Mouse (Mus musculus) embryonic facial prominence, embryonic 10.5 days (tissue): Measurements from ENCODE around the gene Kmt2b. TPM values are rescaled to one million over a fixed set of nuclear protein-coding genes. Genes with fewer than 3 reads are reported as not detected.
A peak's percentile ranks its signal among the peaks of the same experiment; 100 is the strongest.

ENCODE experiments used
- DNase-seq: peaks from one replicate; pipeline ENCODE4 v3.0.0-alpha.2; 2017; ENCODE audit warnings: low spot score
- H3K27ac ChIP-seq: fragments of 300-500 bp; sonication (generic); replicated peaks from 2 replicates; pipeline ENCODE4 v1.5.1; 2016; ENCODE audit warnings: mild to moderate bottlenecking
- H3K27me3 ChIP-seq: fragments of 300-500 bp; sonication (generic); replicated peaks from 2 replicates; pipeline ENCODE4 v1.6.1; 2016; ENCODE audit warnings: low read depth, mild to moderate bottlenecking; ENCODE audit not compliant: poor library complexity, severe bottlenecking
- H3K36me3 ChIP-seq: fragments of 300-500 bp; sonication (generic); replicated peaks from 2 replicates; pipeline ENCODE4 v1.6.1; 2016; ENCODE audit warnings: mild to moderate bottlenecking, moderate library complexity
- H3K4me1 ChIP-seq: fragments of 300-500 bp; sonication (generic); 2 replicates; pipeline ENCODE4 v1.6.1; 2016
- H3K4me3 ChIP-seq: fragments of 300-500 bp; sonication (generic); 2 replicates; pipeline ENCODE4 v1.5.1; 2016; ENCODE audit warnings: mild to moderate bottlenecking, moderate library complexity
- H3K9me3 ChIP-seq: fragments of 300-500 bp; sonication (generic); 2 replicates; pipeline ENCODE4 v1.6.1; 2016; ENCODE audit warnings: mild to moderate bottlenecking
- WGBS: fragments of 180-500 bp; shearing (Covaris S2); methylation state at CpG from one replicate; pipeline ENCODE4 v1.1.7; 2016; 5-methylcytosine and 5-hydroxymethylcytosine counted together
- polyA plus RNA-seq: library from polyadenylated mRNA; unstranded; fragments of >200 nt; fragmentation: Nextera tagmentation; extraction: Ambion mirVana; gene quantifications from 2 replicates; pipeline ENCODE4 v1.2.1, GENCODE M21; 2016

Gene Kmt2b
- polyA plus RNA-seq, 1 experiment from 2014 or later, result 10.2 TPM

DNA sequence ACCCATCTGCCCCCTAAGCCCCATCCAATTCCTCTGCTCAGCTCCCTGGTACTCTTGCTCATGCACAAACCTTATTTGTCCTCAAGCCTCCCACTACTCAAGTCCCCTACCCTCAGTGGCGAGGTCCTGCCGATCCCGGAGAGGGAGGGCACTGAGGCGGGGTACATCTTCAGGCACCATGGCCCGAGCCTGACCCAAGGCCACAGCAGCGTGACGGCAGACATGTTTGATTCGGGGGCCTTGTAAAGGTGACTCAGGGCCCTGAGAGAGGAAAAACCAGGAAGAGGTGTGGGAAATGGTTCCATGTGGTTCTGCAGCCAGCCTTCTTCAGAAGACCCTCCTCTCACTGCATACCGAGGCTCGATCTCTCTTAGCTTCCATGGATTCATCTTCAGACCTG is 4.2 kb downstream of the Kmt2b start:
- Histone ChIP-seq H3K9me3 (no peaks in the 10 kb centered on the region), H3K27ac (no peak overlapping the region), H3K4me3 (no peak overlapping the region), H3K4me1 (peaks cover 15% of the 10 kb centered on the region), H3K36me3 (peaks cover 78% of the 10 kb centered on the region), H3K27me3 (no peaks in the 10 kb centered on the region)
- 93% methylated on average over 10 of the region's 10 CpGs for WGBS
- DNase-seq, result no peak

DNA sequence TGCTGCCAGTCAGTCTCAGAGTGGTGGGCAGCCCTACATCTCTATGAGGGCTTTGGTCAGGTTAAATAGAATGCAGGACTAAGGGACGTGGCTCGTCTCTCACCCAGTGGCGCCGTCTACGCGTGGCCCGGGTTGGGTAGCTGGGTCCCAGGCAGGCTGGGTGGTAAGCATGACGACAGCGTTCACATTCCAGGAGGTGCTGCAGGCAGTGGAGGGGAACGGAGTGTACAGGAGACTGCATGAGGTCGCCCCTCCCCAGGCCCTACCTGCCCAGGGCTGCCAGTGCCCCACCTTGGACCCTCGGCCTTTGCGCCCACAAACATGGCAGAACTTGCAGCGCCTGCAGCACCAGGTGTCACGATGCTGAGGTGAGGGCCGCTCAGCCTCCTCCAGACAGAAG is 7.0 kb downstream of the Kmt2b start:
- Histone ChIP-seq H3K4me3 (no peak overlapping the region), H3K36me3 (peaks cover 100% of the 10 kb centered on the region), H3K27ac (no peak overlapping the region), H3K9me3 (no peaks in the 10 kb centered on the region), H3K27me3 (no peaks in the 10 kb centered on the region), H3K4me1 (peaks cover 1% of the 10 kb centered on the region)
- no peak for DNase-seq
- WGBS, result 95% methylated on average over 16 of the region's 16 CpGs

DNA sequence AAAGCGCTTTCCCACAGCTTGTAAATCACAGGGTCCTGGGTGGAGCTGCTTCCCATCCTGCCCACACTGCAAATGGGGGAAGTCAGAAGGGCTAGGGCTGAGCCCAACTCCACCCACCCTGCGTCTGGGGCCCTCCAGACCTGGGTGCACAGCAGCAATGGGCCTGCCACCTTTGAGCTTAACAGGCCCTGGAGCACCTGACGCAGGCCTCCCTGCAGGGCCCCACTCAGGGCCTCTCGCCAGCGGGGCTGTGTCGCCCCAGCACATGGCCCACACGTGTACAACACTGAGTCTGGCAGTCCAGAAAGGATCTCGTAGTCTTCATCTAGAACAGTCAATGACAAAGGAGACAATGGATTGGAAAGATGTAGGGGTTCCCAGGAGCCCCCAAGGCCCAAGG is 8.6 kb downstream of the Kmt2b start:
- WGBS, result 96% methylated on average over 8 of the region's 8 CpGs
- H3K27ac ChIP-seq, result no peak overlapping the region
- DNase-seq, result no peak
- H3K4me3 ChIP-seq, result no peak overlapping the region
- no peaks in the 10 kb centered on the region for H3K4me1 ChIP-seq
- H3K27me3 ChIP-seq, result no peaks in the 10 kb centered on the region
- H3K9me3 ChIP-seq, result no peaks in the 10 kb centered on the region
- peaks cover 100% of the 10 kb centered on the region for H3K36me3 ChIP-seq

DNA sequence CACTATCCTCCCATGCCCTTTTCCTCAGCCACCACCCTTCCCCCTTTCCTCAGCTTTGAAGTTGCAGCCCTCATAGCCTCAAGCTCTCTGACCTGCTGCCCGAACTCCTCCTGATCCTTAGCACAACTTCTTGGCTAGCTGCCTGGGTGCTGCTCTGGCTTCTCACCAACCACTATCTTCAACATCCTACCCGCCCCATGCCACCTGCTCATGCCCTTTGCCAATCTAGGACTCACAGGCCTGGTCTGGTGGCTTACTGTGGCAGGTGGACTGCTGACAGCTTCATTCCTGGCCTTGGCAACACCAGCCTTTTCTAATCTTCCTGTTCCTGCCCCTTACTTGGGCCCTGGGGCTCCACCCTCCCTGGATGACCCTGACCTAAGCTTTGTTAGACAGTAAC is 15.6 kb downstream of the Kmt2b start:
- Histone ChIP-seq H3K27me3 (no peaks in the 10 kb centered on the region), H3K4me1 (no peaks in the 10 kb centered on the region), H3K4me3 (no peak overlapping the region), H3K27ac (no peak overlapping the region), H3K36me3 (peaks cover 100% of the 10 kb centered on the region), H3K9me3 (no peaks in the 10 kb centered on the region)
- 84% methylated on average over 2 of the region's 2 CpGs for WGBS
- no peak for DNase-seq

DNA sequence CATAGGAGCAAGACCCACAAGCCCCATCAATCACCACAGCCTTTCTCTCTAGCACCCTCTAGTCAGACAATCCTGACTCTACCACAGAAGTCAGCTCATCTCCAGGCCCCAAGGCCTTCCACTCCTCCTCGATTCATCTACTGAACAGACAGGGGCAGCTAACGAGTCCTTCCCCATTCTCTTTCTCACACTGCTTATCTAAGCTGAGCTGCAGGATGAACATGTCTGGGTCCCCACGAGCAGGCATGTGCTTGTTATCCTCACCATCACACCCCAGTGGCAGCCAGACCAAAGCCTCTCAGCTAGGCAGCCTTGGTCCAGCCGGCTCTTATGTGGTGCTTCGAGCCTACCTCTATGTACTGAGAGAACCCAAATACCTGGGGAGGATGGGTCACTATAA is 16.1 kb downstream of the Kmt2b start:
- Histone ChIP-seq H3K9me3 (no peaks in the 10 kb centered on the region), H3K4me3 (no peak overlapping the region), H3K27me3 (no peaks in the 10 kb centered on the region), H3K27ac (no peak overlapping the region), H3K4me1 (no peaks in the 10 kb centered on the region), H3K36me3 (peaks cover 98% of the 10 kb centered on the region)
- no peak for DNase-seq
- 87% methylated on average over 5 of the region's 5 CpGs for WGBS

DNA sequence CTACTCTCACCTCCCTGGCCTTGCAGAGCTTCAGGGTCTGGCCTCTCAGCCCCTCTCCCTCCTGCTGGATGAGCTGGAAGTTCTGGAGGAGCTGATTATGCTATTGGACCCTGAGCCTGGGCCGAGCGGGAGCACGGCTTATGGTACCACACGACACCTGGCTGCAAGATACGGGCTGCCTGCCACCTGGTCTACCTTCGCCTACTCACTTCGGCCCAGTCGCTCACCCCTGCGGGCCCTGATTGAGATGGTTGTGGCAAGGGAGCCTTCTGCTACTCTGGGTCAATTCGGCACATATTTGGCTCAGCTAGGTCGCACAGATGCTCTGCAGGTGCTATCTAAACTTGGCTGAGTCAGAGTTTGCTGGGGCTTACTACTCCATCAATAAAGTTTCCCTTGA is 21.0 kb downstream of the Kmt2b start:
- Histone ChIP-seq H3K4me3 (no peak overlapping the region), H3K27me3 (no peaks in the 10 kb centered on the region), H3K9me3 (no peaks in the 10 kb centered on the region), H3K4me1 (peaks cover 8% of the 10 kb centered on the region), H3K27ac (no peak overlapping the region), H3K36me3 (peaks cover 82% of the 10 kb centered on the region)
- no peak for DNase-seq
- WGBS, result 86% methylated on average over 11 of the region's 11 CpGs

DNA sequence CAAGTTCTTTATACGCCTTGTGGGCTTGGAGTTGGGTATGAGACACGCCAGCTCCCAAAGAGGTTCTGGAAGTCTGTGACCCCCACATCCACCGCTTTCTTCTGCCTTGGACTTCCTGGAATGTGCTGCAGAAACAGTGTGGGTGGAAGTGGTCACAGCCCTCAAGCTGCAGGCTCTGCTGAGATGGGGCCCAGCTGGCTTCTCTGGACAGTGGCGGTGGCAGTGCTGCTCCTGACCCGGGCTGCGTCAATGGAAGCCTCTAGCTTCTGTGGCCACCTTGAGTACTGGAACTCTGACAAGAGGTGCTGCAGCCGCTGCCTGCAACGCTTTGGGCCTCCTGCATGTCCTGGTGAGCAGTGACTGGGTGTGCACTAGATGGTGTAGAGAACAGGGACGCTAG is 22.5 kb downstream of the Kmt2b start:
- no peak for DNase-seq
- 90% methylated on average over 9 of the region's 9 CpGs for WGBS
- Histone ChIP-seq H3K27ac (no peak overlapping the region), H3K9me3 (no peaks in the 10 kb centered on the region), H3K36me3 (peaks cover 70% of the 10 kb centered on the region), H3K4me1 (peaks cover 17% of the 10 kb centered on the region), H3K27me3 (no peaks in the 10 kb centered on the region), H3K4me3 (no peak overlapping the region)

DNA sequence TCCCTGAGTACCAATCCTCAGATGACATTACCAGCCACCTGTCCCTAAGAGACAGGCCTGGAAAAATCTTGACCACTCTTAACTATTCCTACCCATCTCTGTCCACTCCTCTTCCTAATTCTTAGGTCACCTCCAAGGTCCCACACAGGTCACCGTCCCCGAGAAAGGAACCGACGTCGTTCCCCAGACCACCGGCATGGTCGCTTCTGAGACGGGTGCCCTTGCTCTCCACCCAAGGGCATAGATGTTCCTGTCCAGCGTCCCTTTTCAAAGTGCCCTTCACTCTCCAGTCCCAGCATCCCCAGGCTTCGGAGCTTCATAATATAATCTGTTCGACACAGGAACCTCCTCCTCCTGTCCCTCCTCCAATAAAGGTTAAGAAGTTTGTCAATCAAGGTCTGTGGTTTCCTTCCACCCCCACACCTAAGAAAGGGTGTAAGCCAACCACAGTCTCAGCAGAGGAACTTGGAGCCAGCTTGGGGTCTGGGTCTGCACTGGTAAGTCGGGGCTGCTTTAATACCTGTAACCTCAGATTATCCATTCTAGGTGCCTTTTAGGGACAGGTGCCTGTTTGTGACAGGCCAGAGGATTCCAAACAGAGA is 23.5 kb downstream of the Kmt2b start, which contains the start of gene Igflr1:
Igflr1 (plus strand) TSS at position 458 of the 602 bp plus-strand sequence.
- Histone ChIP-seq H3K27me3 (no peaks in the 10 kb centered on the region), H3K36me3 (peaks cover 61% of the 10 kb centered on the region), H3K4me1 (peaks cover 20% of the 10 kb centered on the region), H3K4me3 (peak within 1 kb of the TSS; percentile 84), H3K27ac (no peak within 1 kb of the TSS), H3K9me3 (no peaks in the 10 kb centered on the region)
- DNase-seq, result no peak
- WGBS, result 94% methylated on average over 12 of the region's 12 CpGs

DNA sequence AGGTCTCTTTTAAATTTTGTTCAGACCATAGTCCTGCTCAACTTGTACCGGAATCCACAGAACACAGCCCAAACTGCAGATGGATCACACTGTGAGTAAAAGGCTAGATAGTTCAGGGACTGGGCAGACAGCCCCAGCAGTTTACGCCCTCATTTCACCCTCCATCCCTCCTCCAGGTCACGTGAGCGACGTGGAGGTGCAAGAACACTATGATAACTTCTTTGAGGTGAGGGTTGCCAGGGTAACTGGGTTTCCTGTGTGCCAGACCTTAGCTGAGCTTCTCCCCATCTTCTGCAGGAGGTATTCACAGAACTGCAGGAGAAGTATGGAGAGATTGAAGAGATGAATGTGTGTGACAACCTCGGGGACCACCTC is 24.6 kb downstream of the Kmt2b start:
- WGBS, result 21% methylated on average over 6 of the region's 6 CpGs

DNA sequence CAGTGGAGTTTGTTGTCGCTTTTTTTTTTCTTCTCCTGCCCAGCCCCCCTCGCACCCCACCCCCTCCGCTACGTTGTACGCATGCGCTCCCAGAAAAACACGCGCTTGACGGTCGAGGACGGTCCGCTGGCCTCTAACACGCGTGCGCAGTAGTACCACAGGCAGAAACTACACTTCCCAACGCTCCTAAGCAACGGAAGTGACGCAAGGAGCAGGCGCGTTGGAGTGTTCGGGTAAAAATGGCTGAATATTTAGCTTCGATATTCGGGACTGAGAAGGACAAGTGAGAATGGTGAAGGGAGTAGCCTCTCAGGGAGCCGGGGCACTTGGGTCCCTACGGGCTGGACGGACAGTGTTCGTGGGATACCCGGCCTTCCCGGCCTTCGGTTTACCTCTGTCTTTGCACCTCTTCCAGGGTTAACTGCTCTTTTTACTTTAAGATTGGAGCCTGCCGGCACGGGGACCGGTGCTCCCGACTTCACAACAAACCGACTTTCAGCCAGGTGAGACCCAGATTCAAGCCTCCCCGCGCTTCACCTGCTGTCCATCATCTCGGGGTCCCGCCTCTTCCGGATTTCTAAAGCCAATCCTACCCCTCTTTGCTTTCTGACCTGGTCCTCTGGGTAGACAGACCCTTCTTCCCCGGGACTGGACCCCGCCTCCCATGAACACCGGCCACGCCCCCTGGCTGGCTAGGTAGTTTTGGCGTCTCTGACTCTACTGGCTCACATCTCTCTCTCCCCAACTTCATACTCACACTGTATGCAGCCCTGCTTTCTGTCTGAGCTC is 25.2 kb downstream of the Kmt2b start, which contains the start of the genes U2af1l4, Gm49396 and Psenen:
U2af1l4 (plus strand) TSS at position 185 of the 789 bp plus-strand sequence.
Gm49396 (plus strand) TSS at position 228 of the 789 bp plus-strand sequence.
Psenen (minus strand) TSS at position 511 of the 789 bp plus-strand sequence.
- H3K4me1 ChIP-seq, result peaks cover 33% of the 10 kb centered on the region
- under 1% methylated on average over 45 of the region's 45 CpGs for WGBS
- no peaks in the 10 kb centered on the region for H3K27me3 ChIP-seq
- peak within 1 kb of the TSS; percentile 84 for H3K4me3 ChIP-seq
- peak within 1 kb of the TSS; percentile 93 for H3K27ac ChIP-seq
- no peaks in the 10 kb centered on the region for H3K9me3 ChIP-seq
- peaks cover 43% of the 10 kb centered on the region for H3K36me3 ChIP-seq
- peak; percentile 97 for DNase-seq

More for the DNA sequence above, 24.6 kb downstream of the Kmt2b start:
- DNase-seq, result no peak
- Histone ChIP-seq H3K9me3 (no peaks in the 10 kb centered on the region), H3K4me3 (peak overlapping the region; percentile 84), H3K4me1 (peaks cover 27% of the 10 kb centered on the region), H3K27ac (peak overlapping the region; percentile 93), H3K36me3 (peaks cover 49% of the 10 kb centered on the region), H3K27me3 (no peaks in the 10 kb centered on the region)

DNA sequence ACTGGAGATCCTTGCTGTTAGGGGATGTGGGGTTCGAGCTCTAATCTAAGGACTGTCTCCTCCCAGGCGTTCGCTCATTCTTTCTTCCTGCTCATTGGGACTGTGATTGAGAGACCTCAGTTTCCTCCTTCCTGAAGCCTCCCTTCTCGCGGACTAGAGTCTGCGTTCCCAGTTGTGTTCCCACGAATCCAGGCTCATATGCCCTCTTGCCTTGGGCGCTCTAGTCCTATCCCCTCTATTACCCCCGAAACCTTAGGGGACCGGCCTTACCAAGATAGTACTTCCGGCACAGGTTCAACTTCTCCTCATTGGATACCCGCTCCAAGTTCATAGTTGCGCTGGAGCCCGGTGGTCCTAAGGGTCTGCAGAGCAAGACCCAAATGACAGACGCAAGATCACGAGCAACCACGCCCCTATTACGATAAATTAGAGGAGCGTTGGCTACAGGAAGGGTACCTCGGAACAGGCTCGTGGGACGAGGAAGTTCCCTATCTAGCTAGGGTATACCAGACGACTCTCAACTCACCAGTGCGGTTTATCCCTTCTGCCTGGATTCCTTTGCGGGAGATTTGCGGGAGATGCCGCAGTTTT is 25.9 kb downstream of the Kmt2b start:
- Histone ChIP-seq H3K27me3 (no peaks in the 10 kb centered on the region), H3K4me1 (peaks cover 37% of the 10 kb centered on the region), H3K4me3 (peak overlapping the region; percentile 84), H3K36me3 (peaks cover 42% of the 10 kb centered on the region), H3K9me3 (no peaks in the 10 kb centered on the region), H3K27ac (peak overlapping the region; percentile 93)
- no peak for DNase-seq
- WGBS, result 3% methylated on average over 27 of the region's 27 CpGs

DNA sequence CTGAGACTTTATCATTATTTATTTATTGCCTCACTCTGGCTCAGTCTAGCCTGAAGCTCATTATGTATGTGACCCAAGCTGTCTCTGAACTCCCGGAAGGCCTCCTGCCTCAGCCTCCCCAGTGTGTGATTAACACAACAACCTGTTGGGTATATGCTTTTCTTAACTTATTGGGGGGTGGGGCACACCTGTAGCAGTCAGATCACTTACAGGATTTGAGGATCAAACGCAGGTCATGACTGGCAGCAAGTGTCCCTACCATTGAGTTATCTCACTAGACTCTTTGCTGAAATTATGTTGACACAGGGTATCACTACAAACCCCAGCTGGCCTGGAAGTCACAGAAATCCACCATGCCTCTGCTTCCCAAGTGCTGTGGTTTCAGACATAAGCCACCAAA is 28.2 kb downstream of the Kmt2b start:
- Histone ChIP-seq H3K36me3 (peaks cover 42% of the 10 kb centered on the region), H3K4me3 (peak overlapping the region; percentile 64), H3K27ac (no peak overlapping the region), H3K9me3 (no peaks in the 10 kb centered on the region), H3K4me1 (peaks cover 37% of the 10 kb centered on the region), H3K27me3 (no peaks in the 10 kb centered on the region)
- no peak for DNase-seq
- WGBS, result 75% methylated on average over 2 of the region's 2 CpGs
